In genomic region chr10:96646024-96646866, GRCm38 (mm10) we compare ENCODE assay signal across 9 mouse cellular contexts. TPM values are rescaled to one million over a fixed set of nuclear protein-coding genes. Genes with fewer than 3 reads are reported as not detected.
DNase-seq lines count a peak whose midpoint lies in the region; ATAC-seq and TF ChIP-seq lines count a peak whose summit lies in the region.
"Had no signal": no experiment of that assay in that cellular context is flagged by ENCODE, and none has a peak within 500 bp of the region (broad histone marks: within the 10 kb centered on the region; RNA-seq: fewer than 3 reads in every experiment).

No protein-coding gene starts in this region.

- H3K27me3 ChIP-seq in embryonic facial prominence, embryonic 13.5 days, result no peaks in the 10 kb centered on the region
- no peaks in the 10 kb centered on the region for H3K27me3 ChIP-seq in hindbrain, embryonic 14.5 days (ENCODE audit: control insufficient read depth, insufficient read depth, low read length)

- intact Hi-C loops in left cerebral cortex, adult 2 months (cut with DNase I), result no loop called here

- no peaks in the 10 kb centered on the region for H3K9me3 ChIP-seq in embryonic facial prominence, embryonic 13.5 days
- no peaks in the 10 kb centered on the region for H3K9me3 ChIP-seq in hindbrain, embryonic 14.5 days (ENCODE audit: control insufficient read depth, low read length)

- DNase-seq in kidney, adult 11 months, result peak; percentile 57
- no peak for DNase-seq in kidney, adult 9 months
- peak; percentile 63 for DNase-seq in hindbrain, embryonic 14.5 days (ENCODE audit: low spot score)
- DNase-seq in left cerebral cortex, adult 2 months (ENCODE audit: extremely low spot score in 1 of 2, low spot score in 2 of 2), result peak; percentile 22 to 40
- peak; percentile 17 for DNase-seq in right cerebral cortex, postnatal 14 days
- no peak for DNase-seq in thymus, postnatal 14 days

- ATAC-seq in embryonic facial prominence, embryonic 13.5 days (ENCODE audit: insufficient number of reproducible peaks, insufficient read depth, low FRiP score, low TSS enrichment, low read depth), result peak; percentile 69; the same call in 1 of the 2 replicates
- peak; percentile 93 for ATAC-seq in hindbrain, embryonic 14.5 days (ENCODE audit: low FRiP score)
- ATAC-seq in megakaryocyte, adult 5-6 weeks (ENCODE audit: poor library complexity, severe bottlenecking), result peak; percentile 64

- no peak for TF ChIP-seq CTCF in left cerebral cortex, adult 2 months (IDR thresholded peaks at IDR 0.05)

- H3K4me1 ChIP-seq in embryonic facial prominence, embryonic 13.5 days, result peaks cover 15% of the 10 kb centered on the region
- peaks cover 18% of the 10 kb centered on the region for H3K4me1 ChIP-seq in hindbrain, embryonic 14.5 days (replicated peaks; ENCODE audit: control insufficient read depth, insufficient read depth, low read length)

- peak overlapping the region; percentile 49; the same call in 1 of the 2 replicates for H3K9ac ChIP-seq in embryonic facial prominence, embryonic 13.5 days
- peak overlapping the region; percentile 6; the same call in 1 of the 2 replicates for H3K9ac ChIP-seq in hindbrain, embryonic 14.5 days

- 22% methylated on average over 13 of the region's 13 CpGs for WGBS in embryonic facial prominence, embryonic 13.5 days
- 6% methylated on average over 13 of the region's 13 CpGs for WGBS in hindbrain, embryonic 14.5 days

- peak overlapping the region; percentile 51; the same call in 1 of the 2 replicates for H3K27ac ChIP-seq in embryonic facial prominence, embryonic 13.5 days
- peak overlapping the region; percentile 79 for H3K27ac ChIP-seq in hindbrain, embryonic 14.5 days
- no peak overlapping the region; the same call in 1 of the 2 replicates for H3K27ac ChIP-seq in left cerebral cortex, adult 2 months

- H3K4me3 ChIP-seq in embryonic facial prominence, embryonic 13.5 days, result no peak overlapping the region; the same call in 1 of the 2 replicates
- no peak overlapping the region for H3K4me3 ChIP-seq in hindbrain, embryonic 14.5 days (replicated peaks; ENCODE audit: low read length)
- peak overlapping the region; percentile 22 for H3K4me3 ChIP-seq in left cerebral cortex, adult 2 months
- H3K4me3 ChIP-seq: erythroblast, embryonic 14.5 days had no signal

- peak overlapping the region; percentile 44 for H3K4me2 ChIP-seq in embryonic facial prominence, embryonic 13.5 days
- peak overlapping the region; percentile 36 for H3K4me2 ChIP-seq in hindbrain, embryonic 14.5 days (replicated peaks)

- H3K36me3 ChIP-seq in embryonic facial prominence, embryonic 13.5 days, result no peaks in the 10 kb centered on the region
- H3K36me3 ChIP-seq in hindbrain, embryonic 14.5 days (replicated peaks; ENCODE audit: control insufficient read depth, insufficient read depth), result no peaks in the 10 kb centered on the region

RNA-seq across cellular contexts. Expression of gene Btg1, which starts 29.4 kb away (rescaled TPM):
- polyA plus RNA-seq in embryonic facial prominence, embryonic 13.5 days (2015; fragmentation: Nextera tagmentation; extraction: Ambion mirVana), result 83.5 and 84.5 TPM in 2 replicates
- 54.5 and 54.7 TPM in 2 replicates for polyA plus RNA-seq in hindbrain, embryonic 14.5 days (2014; fragmentation: Nextera tagmentation; extraction: Ambion mirVana)
- total RNA-seq in left cerebral cortex, adult 2 months (2021), result 10 to 100 TPM; 35.2 to 36.4 TPM
- 146 and 153 TPM in 2 replicates for total RNA-seq in megakaryocyte, adult 5-6 weeks (2015)
- total RNA-seq in megakaryocyte, adult 5-6 weeks (2017), result 157 and 197 TPM in 2 replicates

Comparison
In these comparisons a context has a peak if more than half of its experiments do, and no peak if none do; other contexts are left out.
1. DNase-seq: peak in kidney, adult 11 months (single experiment), hindbrain, embryonic 14.5 days (single experiment), left cerebral cortex, adult 2 months (2 of 2) and right cerebral cortex, postnatal 14 days (single experiment); none in kidney, adult 9 months (single experiment) and thymus, postnatal 14 days (single experiment).
2. Peak in every context shown above with its lines, with median percentiles within 50 percentile points of each other: ATAC-seq.